Mouse (Mus musculus) lung, adult 18-20 months (tissue): ENCODE results near the gene Pnmt.

Experiments used
- DNase-seq, 2 experiments: peaks; one replicate each; pipeline ENCODE4 v3.0.0; 2022; ENCODE audit warnings: mixed read lengths in 2 of 2

Pnmt gene

GRCm38 (mm10) chr11:98418939-98419547 is 32.8 kb downstream of the Pnmt start:
- DNase-seq = peak; percentile 73 to 87

GRCm38 (mm10) chr11:98426592-98426991 is 40.3 kb downstream of the Pnmt start:
- no peak for DNase-seq

- no peak for DNase-seq
Observed at GRCm38 (mm10) chr11:98428436-98428835, 42.2 kb downstream of the Pnmt start.

GRCm38 (mm10) chr11:98431743-98432502 is 45.7 kb downstream of the Pnmt start:
- DNase-seq = no peak

- no peak for DNase-seq
Observed at GRCm38 (mm10) chr11:98435723-98436122, 49.5 kb downstream of the Pnmt start.

- no peak for DNase-seq
Observed at GRCm38 (mm10) chr11:98437441-98437840, 51.2 kb downstream of the Pnmt start.
